In the genomic region with DNA sequence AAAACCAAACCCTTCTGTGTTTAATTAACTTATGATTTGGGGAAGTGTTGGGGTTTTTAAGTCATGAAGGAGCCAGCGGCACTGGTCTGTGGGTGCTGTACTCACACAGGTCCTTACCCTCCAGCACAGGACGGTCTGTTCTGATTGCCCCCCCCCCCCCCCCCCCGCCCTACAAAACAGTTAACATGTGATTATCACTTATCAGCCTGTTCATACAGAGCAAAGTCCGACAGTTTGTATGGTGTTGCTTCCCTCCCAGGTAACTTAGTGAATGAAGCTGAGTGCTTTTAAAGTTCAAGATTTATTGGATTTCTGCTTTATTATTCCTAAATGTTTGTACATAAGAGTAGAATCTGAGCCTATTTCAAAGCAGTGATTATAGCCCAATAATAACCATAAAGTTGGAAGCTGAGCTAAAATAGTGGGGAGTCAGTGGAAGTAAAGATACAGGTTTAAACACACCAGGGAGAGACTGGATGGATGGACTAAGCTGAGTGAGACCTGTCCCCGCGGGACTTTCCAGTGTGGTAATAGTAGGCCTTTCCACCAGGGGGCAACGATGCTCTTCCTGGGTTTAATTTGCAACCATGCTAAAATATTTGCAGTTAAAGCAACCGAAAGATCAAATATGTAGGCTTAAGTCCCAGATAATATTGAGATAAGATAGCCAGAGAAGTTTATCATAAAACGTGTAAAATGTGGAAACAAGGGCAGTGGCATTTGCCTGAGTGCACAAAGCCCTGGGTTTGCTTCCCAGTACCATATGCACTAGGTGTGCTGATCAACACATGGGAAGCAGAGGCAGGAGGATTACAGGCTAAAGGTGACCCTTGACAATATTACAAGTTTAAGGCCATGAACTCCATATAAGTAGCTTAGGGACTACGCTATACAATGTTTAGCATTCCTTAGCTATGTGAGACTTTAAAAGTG, we compare ENCODE assay signal across 10 mouse cellular contexts. TPM values are rescaled to one million over a fixed set of nuclear protein-coding genes. Genes with fewer than 3 reads are reported as not detected.
DNase-seq lines count a peak whose midpoint lies in the region; ATAC-seq and TF ChIP-seq lines count a peak whose summit lies in the region.
"Had no signal": no experiment of that assay in that cellular context is flagged by ENCODE, and none has a peak within 500 bp of the region (broad histone marks: within the 10 kb centered on the region; RNA-seq: fewer than 3 reads in every experiment).

No protein-coding gene starts in this region.

- no peaks in the 10 kb centered on the region for H3K9me3 ChIP-seq in heart, embryonic 11.5 days (replicated peaks; ENCODE audit: control insufficient read depth, low read length)
- no peaks in the 10 kb centered on the region for H3K9me3 ChIP-seq in MEL (replicated peaks; ENCODE audit: insufficient read depth, low read length)
- H3K9me3 ChIP-seq: embryonic facial prominence, embryonic 13.5 days; liver, embryonic 13.5 days had no signal

- no peak for TF ChIP-seq EP300 in MEL (IDR thresholded peaks at IDR 0.05; ENCODE audit: low read depth in 1 of 2, low read length in 2 of 2)

- no peak overlapping the region for H3K9ac ChIP-seq in heart, embryonic 11.5 days (ENCODE audit: low read depth, low read length)
- no peak overlapping the region for H3K9ac ChIP-seq in MEL (ENCODE audit: control insufficient read depth, low read depth, low read length, poor library complexity, severe bottlenecking)
- H3K9ac ChIP-seq: embryonic facial prominence, embryonic 13.5 days; liver, embryonic 13.5 days had no signal

- H3K27me3 ChIP-seq in heart, embryonic 11.5 days (ENCODE audit: control insufficient read depth, insufficient read depth, low read length), result no peaks in the 10 kb centered on the region
- no peaks in the 10 kb centered on the region for H3K27me3 ChIP-seq in MEL (ENCODE audit: control insufficient read depth in 1 of 2, insufficient read depth in 2 of 2, low read length in 2 of 2)
- H3K27me3 ChIP-seq: embryonic facial prominence, embryonic 13.5 days; liver, embryonic 13.5 days had no signal

- no peaks in the 10 kb centered on the region for H3K4me1 ChIP-seq in heart, embryonic 11.5 days (ENCODE audit: control insufficient read depth, insufficient read depth, low read length)
- no peaks in the 10 kb centered on the region for H3K4me1 ChIP-seq in MEL (ENCODE audit: control insufficient read depth in 1 of 2, insufficient read depth in 2 of 2, low read length in 2 of 2)
- H3K4me1 ChIP-seq: embryonic facial prominence, embryonic 13.5 days; liver, embryonic 13.5 days had no signal

- no peak for TF ChIP-seq POLR2A in MEL (IDR thresholded peaks at IDR 0.05; ENCODE audit: control insufficient read depth in 1 of 2, insufficient read depth in 1 of 2, low read depth in 1 of 2, low read length in 2 of 2, poor library complexity in 1 of 2)

- TF ChIP-seq RAD21 in MEL (IDR thresholded peaks at IDR 0.05; ENCODE audit: low read depth, low read length), result peak; percentile 70

- no peak overlapping the region for H3K4me2 ChIP-seq in heart, embryonic 11.5 days
- H3K4me2 ChIP-seq: embryonic facial prominence, embryonic 13.5 days; liver, embryonic 13.5 days had no signal

- no peak for ATAC-seq in heart, embryonic 11.5 days (replicated peaks; ENCODE audit: insufficient number of reproducible peaks, low FRiP score, low TSS enrichment)

- H3K79me2 ChIP-seq in MEL (ENCODE audit: control insufficient read depth, insufficient read depth, low read length, poor library complexity), result no peaks in the 10 kb centered on the region

- peak; percentile 52 to 78 (median 63) for TF ChIP-seq CTCF in MEL (IDR thresholded peaks at IDR 0.05 in 2 of 3, conservative IDR thresholded peaks at IDR 0.05 in 1 of 3; ENCODE audit: control insufficient read depth in 1 of 3, insufficient read depth in 1 of 3, low read depth in 2 of 3, low read length in 3 of 3, poor library complexity in 1 of 3, severe bottlenecking in 1 of 3)

- WGBS in heart, embryonic 11.5 days (ENCODE audit: insufficient replicate concordance), result 55% methylated on average over 9 of the region's 10 CpGs

- peak; percentile 32 to 63 for DNase-seq in heart, postnatal 10 days
- DNase-seq in A20 (ENCODE audit: low read depth, low spot score) (peak; percentile 61), MEL (ENCODE audit: low read depth, low spot score) (peak; percentile 68)
- peak; percentile 49 for DNase-seq in forelimb bud, embryonic 11.5 days (ENCODE audit: low read depth, low spot score)
- DNase-seq in mesoderm, embryonic 11.5 days (ENCODE audit: low read depth, low spot score), result peak; percentile 52
- no peak for DNase-seq in cerebellum, adult 8-10 months
- no peak for DNase-seq in gastrocnemius, adult 8-10 months (ENCODE audit: low spot score in 2 of 2)
- DNase-seq: liver, embryonic 13.5 days had no signal

- intact Hi-C loops in heart, postnatal 10 days (cut with DNase I), result loop anchor here (1.0 to 5.0 kb wide), 2 partner anchors 213 to 536 kb away; no protein-coding TSS in a partner anchor

- no peak overlapping the region for H3K4me3 ChIP-seq in heart, embryonic 11.5 days (ENCODE audit: low read depth, low read length)
- H3K4me3 ChIP-seq in MEL (ENCODE audit: control insufficient read depth in 1 of 2, insufficient read depth in 1 of 2, low read depth in 2 of 2, low read length in 2 of 2), result no peak overlapping the region
- H3K4me3 ChIP-seq: embryonic facial prominence, embryonic 13.5 days; liver, embryonic 13.5 days had no signal

- H3K27ac ChIP-seq in heart, embryonic 11.5 days (ENCODE audit: low read depth, low read length), result no peak overlapping the region
- H3K27ac ChIP-seq in MEL (ENCODE audit: control insufficient read depth, low read depth, low read length), result no peak overlapping the region
- H3K27ac ChIP-seq: embryonic facial prominence, embryonic 13.5 days; liver, embryonic 13.5 days had no signal

- no peaks in the 10 kb centered on the region; the same call in 1 of the 2 replicates for H3K36me3 ChIP-seq in heart, embryonic 11.5 days (ENCODE audit: control insufficient read depth, insufficient read depth, low read length)
- no peaks in the 10 kb centered on the region for H3K36me3 ChIP-seq in MEL (ENCODE audit: control insufficient read depth in 1 of 2, insufficient read depth in 2 of 2, low read length in 2 of 2)

TF ChIP-seq in MEL, 35 proteins besides CTCF, POLR2A, EP300 and RAD21:
- TF ChIP-seq POLR2AphosphoS2 (IDR thresholded peaks at IDR 0.05; ENCODE audit: low read length), result no peak
- peak; percentile 58 for TF ChIP-seq ZC3H11A (IDR thresholded peaks at IDR 0.05; ENCODE audit: low read depth, low read length)
- TF ChIP-seq ZNF384 (IDR thresholded peaks at IDR 0.05; ENCODE audit: low read depth, low read length), result 0 out of 2 replicates have a peak, but pooled peaks have one; percentile 12
- TF ChIP-seq NELFE (IDR thresholded peaks at IDR 0.05; ENCODE audit: low read depth, low read length), result no peak
- TF ChIP-seq SMC3 (IDR thresholded peaks at IDR 0.05; ENCODE audit: low read depth, low read length), result peak; percentile 82
- no peak for TF ChIP-seq BHLHE40 (IDR thresholded peaks at IDR 0.05; ENCODE audit: borderline replicate concordance, low read depth, low read length)
- no peak for TF ChIP-seq ETS1 (IDR thresholded peaks at IDR 0.05; ENCODE audit: low read depth, low read length)
- peak; percentile 28; the same call in 1 of the 2 replicates for TF ChIP-seq GATA1 (IDR thresholded peaks at IDR 0.05; ENCODE audit: low read depth, low read length)

RNA-seq across cellular contexts. Expression of a gene that starts 11.1 kb away (rescaled TPM):
- 10 to 100 TPM; 49.5 to 49.6 TPM for total RNA-seq in heart, postnatal 10 days (2021)
- polyA plus RNA-seq in heart, embryonic 11.5 days (2014; fragmentation: Nextera tagmentation; extraction: Ambion mirVana), result 118 and 125 TPM in 2 replicates
- total RNA-seq in MEL (2012; rRNA removed), result 29.9 and 30.2 TPM in 2 replicates
- 10 to 100 TPM in 1 of 2 experiments, not detected in 1; 41.8 TPM for polyA plus RNA-seq in MEL (2012; ENCODE audit: insufficient read depth in 1 of 2, insufficient read length in 2 of 2, low read depth in 1 of 2, low replicate concordance in 2 of 2, missing spikeins in 1 of 2)
- total RNA-seq in gastrocnemius, adult 8-10 months (2022), result 10 to 100 TPM; 47.8 to 60.7 (median 55.5) TPM

RNA-seq across cellular contexts. Expression of a gene that starts 11.2 kb away (rescaled TPM):
- 1 to 10 TPM; 4.7 to 6.4 TPM for total RNA-seq in heart, postnatal 10 days (2021)
- polyA plus RNA-seq in heart, embryonic 11.5 days (2014; fragmentation: Nextera tagmentation; extraction: Ambion mirVana), result 17.9 and 20.0 TPM in 2 replicates
- total RNA-seq in MEL (2012; rRNA removed), result 24.1 and 24.8 TPM in 2 replicates
- polyA plus RNA-seq in MEL (2012; ENCODE audit: insufficient read depth in 1 of 2, insufficient read length in 2 of 2, low read depth in 1 of 2, low replicate concordance in 2 of 2, missing spikeins in 1 of 2), result 10 to 100 TPM in 1 of 2 experiments, not detected in 1; 19.2 TPM
- total RNA-seq in gastrocnemius, adult 8-10 months (2022), result 1 to 10 TPM in 3 of 4 experiments, under 1 TPM in 1; 0.99 to 2.6 (median 2.2) TPM

Comparison
In these comparisons a context has a peak if more than half of its experiments do, and no peak if none do; other contexts are left out.
1. DNase-seq: peak in heart, postnatal 10 days (2 of 2), A20 (single experiment), MEL (single experiment), forelimb bud, embryonic 11.5 days (single experiment) and mesoderm, embryonic 11.5 days (single experiment); none in cerebellum, adult 8-10 months (single experiment) and gastrocnemius, adult 8-10 months (0 of 2).